Mouse (Mus musculus) yolk sac, embryonic 10.5 days (tissue): ENCODE data around the gene Vdac2.
A peak's percentile ranks its signal among the peaks of the same experiment; 100 is the strongest.

ENCODE experiments used
- DNase-seq: peaks from one replicate; pipeline ENCODE4 v3.0.0-alpha.2; 2017; ENCODE audit warnings: low spot score

Gene Vdac2

GRCm38 (mm10) chr14:21824938-21825337 is at the start of gene Vdac2:
Gene Vdac2 (plus strand): TSS chr14:21825238.
- no peak for DNase-seq

GRCm38 (mm10) chr14:21776201-21776600 is 48.8 kb upstream of the Vdac2 start:
- no peak for DNase-seq

DNA sequence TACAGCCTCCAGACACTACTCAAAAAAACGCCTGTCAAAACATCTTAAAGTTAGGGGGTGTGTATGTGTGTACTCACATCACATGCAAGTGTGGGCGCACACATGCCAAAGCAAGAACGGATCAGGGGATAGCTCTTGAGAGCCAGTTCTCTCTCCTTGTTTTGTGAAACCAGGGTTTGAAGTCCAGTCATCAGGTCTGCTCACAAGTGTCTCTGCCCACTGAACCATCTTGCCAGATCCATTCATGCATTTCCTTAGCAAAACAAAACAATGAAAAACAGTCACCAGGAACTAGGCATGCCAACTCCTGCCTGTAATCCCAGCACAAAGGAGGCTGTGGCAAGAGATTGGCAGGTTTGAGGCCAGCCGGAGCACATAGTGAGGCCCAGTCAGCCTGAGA is 38.5 kb upstream of the Vdac2 start:
- DNase-seq: no peak

- DNase-seq: no peak
These were observed 37.7 kb upstream of the Vdac2 start for GRCm38 (mm10) chr14:21787374-21787773.

DNA sequence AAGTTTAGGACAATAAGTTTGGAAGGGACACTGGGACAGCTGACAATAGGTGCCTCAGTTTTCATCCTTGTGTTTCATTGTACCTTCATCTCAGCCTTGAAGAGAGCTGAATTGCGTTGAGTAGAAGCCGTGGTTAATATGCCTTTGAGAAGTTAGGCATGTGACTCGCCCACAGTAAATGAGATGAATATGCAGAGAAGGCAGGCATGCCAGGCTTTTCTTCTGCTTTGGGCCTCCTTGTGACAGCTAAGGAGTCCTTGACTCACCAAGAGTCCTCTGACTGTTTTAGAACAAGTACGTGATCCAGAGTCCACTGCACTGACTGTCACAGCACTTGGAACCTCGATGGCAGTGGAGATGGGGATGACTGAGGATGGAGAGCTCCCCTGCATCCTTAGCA is 36.9 kb upstream of the Vdac2 start:
- no peak for DNase-seq

DNA sequence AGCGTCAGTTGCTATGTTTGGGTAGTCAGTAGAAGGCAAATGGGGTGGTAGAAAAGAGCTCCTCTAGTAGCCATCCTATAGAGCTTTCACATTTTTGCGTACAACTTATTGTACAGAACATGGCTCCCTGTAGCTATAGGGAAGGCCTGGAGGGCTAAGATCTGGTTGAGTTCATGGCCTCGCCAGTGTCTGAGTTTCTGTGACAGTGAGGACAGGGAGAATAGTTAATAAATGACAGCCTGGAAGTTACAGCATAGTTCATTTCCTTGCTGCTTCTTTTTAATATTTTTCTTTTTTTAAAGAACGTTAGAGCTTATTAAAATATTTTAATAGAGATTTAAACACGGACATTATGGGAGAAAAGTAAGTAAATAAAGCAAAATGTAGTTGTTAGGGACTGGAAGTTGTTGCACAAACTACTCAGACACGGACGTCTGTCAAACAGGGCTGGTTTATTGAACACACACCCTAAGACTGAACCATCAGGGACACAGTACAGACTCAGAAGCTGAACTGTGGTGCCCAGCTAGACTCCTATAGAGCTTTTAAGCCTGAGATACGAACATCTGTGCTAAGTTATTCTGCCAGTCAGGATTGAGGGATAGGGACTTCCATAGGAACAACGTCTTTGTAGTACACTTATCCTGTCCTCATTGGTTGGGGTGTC is 34.3 kb upstream of the Vdac2 start:
- DNase-seq: no peak

DNA sequence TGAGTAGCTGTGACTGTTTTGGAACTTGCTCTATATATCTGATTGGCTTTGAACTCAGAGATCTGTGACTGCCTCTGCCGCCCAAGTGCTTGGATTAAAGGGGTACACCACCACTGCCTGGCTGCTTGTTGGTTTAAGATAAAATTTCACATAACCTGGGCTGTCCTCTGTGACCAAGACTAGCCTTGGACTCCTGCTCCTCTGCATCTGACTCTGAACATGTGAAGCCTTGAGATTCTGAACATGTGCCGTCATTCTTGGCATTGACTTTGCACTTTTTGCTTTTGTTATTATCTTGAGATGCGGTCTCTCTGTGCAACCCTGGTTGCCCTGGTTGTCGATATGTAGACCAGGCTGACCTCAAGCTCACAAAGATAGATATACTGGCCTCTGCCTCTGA is 33.3 kb upstream of the Vdac2 start:
- DNase-seq: no peak

DNA sequence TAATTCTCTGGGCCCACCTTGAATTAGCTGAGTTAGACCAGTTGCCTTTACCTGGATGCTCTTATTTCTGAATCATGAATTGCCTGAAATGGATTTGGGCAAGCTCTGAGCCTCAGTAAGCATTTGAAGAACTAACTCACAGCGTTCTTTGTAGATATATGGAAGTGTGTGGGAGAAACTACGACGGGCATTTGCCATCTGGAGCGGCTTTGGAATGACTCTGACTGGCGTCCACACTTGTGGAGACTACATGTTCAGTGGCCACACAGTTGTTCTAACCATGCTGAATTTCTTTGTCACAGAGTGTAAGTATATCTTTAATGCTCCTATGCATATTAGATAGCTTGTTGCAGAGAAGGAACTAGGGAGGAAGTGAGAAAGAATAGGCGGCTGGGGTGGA is 32.8 kb upstream of the Vdac2 start:
- no peak for DNase-seq

GRCm38 (mm10) chr14:21800641-21801040 is 24.4 kb upstream of the Vdac2 start:
- DNase-seq: no peak

GRCm38 (mm10) chr14:21801624-21802023 is 23.4 kb upstream of the Vdac2 start:
- no peak for DNase-seq

DNA sequence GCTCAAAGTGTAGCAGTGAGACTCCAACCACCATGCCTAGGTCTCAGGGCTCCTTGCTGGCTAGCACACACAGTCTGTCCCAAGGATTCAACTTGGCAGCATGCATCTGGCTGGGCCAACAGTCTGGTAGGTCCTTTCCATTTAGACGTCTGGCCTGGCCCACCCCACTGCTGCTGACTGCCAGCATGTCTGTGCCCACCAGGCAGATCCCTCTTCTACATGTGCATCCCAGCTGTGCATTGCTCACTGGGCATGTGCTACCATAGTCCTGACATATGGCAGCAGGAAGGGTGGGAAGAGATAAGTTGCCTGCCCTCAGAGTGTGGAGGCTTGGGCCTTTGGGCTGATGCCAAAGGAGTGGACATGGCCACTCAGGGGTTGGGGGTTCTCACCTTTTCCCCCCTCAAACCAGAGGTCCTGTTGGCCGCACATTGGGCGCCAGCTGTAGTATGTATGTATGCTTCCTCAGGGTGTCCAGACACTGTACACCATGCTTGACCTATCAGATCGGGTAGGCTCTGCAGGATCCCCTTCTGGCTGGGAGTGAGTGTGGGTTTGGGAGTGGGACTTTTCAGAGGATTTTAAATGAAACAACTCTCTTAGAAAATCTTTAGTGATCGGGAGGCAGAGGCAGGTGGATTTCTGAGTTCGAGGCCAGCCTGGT is 22.4 kb upstream of the Vdac2 start:
- DNase-seq: no peak

DNA sequence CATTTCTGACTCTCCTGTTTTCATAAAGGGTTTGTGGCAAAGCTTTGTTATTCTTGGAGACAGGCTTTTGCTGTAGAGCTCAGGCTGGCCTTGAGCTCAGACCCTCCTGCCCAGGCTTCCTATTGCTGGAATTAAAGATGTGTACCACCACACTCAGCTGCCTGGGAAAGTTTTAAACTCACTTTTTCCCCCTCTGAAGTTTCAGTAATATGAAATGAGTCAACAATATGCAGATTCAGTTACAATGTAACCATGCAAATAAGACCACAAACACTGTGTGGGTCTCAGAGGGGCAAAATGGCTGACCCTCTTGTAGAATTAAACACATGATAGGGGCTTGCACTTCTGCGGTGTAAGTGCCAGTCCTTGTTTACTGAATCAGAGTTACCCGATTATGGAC is 18.8 kb upstream of the Vdac2 start:
- no peak for DNase-seq

DNA sequence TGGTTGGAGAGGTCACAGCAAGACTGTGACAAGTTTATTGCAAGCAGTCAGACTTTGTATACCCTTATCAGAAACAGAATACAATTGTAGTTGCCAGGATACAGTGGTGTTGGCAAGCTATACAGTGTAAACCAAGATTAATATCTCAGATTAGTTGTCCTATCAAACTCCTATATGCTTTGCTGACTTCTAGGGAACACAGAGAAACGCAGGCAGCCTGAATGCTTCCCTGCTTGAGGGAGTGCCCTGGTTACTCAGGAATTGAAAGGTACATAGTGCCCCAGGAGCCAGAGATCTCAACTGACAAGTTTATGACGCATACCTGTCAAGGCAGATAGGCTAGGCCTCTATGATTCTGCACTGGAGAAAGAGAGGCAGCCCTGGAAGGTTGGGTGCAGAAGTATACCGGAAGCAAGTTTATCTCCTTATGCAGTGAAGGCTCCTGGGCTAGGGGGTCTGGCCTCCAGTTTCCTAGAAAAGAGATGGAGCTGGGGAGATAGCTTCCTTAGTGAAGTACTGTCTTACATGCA is 18.3 kb upstream of the Vdac2 start:
- no peak for DNase-seq

DNA sequence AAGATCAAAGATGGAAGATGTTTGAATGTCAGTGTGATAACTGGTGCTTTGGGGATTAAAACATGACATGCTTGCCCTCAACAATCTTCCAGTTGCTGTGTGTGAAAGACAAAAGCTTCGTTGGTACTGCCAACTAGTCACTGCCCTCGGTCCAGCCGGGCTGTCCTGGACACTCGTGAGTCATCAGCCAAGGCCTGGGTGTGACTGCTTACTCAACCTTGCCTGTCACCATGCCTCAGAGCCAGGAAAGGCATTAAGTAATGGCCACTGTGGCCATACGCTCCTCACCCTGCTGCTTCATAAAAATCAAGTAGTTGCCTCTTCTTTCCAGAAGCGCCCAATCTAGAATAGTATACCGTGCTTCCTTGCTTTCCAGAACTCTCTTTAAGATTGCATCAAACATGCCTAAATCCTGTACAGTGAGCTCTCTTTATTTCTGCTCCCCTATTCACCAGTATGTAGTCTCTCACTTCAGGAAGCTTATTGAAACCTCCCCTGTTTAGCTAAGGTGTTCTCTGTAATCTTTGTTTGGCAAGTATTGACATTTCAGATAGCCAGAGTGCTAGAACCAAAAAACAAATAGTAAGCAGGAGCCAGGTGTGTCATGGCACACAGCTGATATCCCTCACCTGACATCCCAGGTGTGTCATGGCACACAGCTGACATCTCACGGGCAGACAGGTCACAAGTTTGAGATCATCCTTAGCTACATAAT is 16.7 kb upstream of the Vdac2 start:
- DNase-seq: no peak

DNA sequence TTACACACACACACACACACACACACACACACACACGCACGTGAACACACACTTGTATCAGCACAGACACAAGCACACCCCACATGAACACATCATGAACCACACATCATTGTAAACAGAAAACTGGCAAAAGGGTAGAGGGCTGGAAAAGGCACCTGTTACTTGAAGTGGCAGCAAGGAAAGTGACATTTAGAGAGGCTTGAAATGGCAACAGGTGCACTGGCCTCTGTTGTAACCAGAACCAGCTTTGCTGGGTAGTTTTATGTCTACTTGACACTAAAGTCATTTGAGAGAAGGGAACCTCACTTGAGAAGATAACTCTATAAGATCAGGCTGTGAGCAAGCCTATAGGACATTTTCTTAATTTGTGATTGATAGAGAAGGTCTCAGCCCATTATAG is 15.6 kb upstream of the Vdac2 start:
- no peak for DNase-seq

DNA sequence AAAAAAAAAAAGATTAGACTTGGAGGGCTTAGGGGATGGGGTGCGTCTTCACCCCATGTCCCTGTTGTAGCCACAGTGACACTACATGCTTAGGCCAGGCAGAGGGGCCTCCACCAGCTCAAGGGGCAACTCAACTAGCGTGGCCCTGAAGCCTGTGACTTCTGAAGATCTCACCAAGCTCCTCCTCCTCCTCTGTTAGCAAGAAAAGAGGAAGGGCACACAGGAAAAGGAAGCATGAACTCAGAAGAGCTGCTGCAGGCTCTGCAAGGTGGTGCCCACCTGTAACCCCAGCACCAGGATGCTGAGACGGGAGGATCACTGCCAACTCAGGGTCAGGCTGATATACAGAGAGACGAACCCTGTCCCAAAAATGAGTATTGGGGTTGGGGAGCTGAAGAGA is 13.7 kb upstream of the Vdac2 start:
- no peak for DNase-seq

DNA sequence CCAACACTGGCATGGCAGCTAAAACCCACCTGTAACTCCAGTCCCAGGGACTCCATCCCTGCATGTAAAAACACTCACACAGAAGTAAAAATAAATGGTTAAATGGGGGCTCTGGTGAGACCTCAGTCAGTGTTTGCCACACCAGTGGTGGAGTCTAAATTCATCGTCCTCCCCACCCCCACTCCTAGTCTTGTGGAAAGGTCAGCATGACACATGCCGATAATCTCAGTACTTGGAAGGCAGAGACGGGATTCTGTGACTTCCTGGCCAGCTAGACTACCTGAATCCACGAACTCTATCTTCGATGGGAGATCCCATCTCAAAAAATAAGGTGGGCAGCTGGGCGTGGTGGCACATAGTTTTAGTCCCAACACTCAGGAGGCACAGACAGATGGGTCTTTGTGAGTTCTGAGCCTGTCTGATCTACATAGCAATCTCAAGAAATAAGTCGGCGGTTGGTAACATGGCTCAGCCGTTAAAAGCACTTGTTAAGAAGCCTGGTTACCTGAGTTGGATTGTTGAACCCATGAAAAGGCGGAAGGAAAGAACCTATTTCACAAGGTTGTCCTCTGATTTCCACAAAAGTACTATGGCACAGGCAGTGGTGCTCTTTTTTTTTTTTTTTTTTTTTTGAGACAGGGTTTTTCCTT is 13.2 kb upstream of the Vdac2 start:
- no peak for DNase-seq

GRCm38 (mm10) chr14:21812590-21813162 is 12.4 kb upstream of the Vdac2 start:
- peak; percentile 39 for DNase-seq

GRCm38 (mm10) chr14:21813216-21813615 is 11.8 kb upstream of the Vdac2 start:
- DNase-seq: no peak

GRCm38 (mm10) chr14:21813847-21814246 is 11.2 kb upstream of the Vdac2 start:
- no peak for DNase-seq

- DNase-seq: no peak
These were observed 10.4 kb upstream of the Vdac2 start for GRCm38 (mm10) chr14:21814606-21815005.

GRCm38 (mm10) chr14:21816255-21816654 is 8.8 kb upstream of the Vdac2 start:
- no peak for DNase-seq
